Mouse (Mus musculus) lung, postnatal 0 days (tissue): Measurements from ENCODE around the gene Zhx3.

Source experiments
- CTCF ChIP-seq: IDR thresholded peaks from 2 replicates; pipeline ENCODE4 v1.5.1; 2016; ENCODE audit warnings: antibody characterized with exemption, mild to moderate bottlenecking
- EP300 ChIP-seq: IDR thresholded peaks from 2 replicates; pipeline ENCODE4 v1.6.1; 2016; ENCODE audit warnings: antibody characterized with exemption, mild to moderate bottlenecking, control low read depth

DNA sequence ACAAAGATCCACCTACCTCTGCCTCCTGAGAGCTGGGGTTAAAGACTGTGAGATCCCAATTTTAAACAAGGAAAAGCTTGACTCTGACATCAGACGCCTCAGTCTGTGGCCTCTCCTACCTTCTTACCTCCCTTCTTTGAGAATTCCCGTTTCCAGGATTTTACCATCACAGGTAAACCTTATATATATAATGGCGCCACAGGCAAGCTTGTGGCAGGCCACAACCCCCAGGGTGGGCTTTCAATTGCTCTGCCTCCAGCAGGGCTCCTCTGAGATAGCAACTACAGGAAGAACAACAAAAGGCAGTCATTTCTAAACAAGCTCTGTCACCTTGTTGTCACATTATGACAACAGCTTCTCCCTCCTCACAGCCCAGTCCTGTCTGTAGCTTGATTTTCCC lies 13.4 kb upstream of the Zhx3 start:
- TF ChIP-seq CTCF (no peak), EP300 (no peak)
